Mouse (Mus musculus) hindlimb bud, embryonic 11.5 days (tissue): Measurements from ENCODE around the gene Trpv1.

Experiments used
- DNase-seq: peaks from one replicate; pipeline ENCODE4 v3.0.0-alpha.2; 2012; ENCODE audit warnings: low read depth, low spot score; ENCODE audit errors: extremely low spot score

The Trpv1 gene

GRCm38 (mm10) chr11:73232513-73232912 is 1.6 kb upstream of the Trpv1 start:
- DNase-seq = no peak

GRCm38 (mm10) chr11:73235990-73236701 is 2.1 kb downstream of the Trpv1 start:
- DNase-seq = no peak

GRCm38 (mm10) chr11:73236731-73237130 is 2.6 kb downstream of the Trpv1 start:
- no peak for DNase-seq

- DNase-seq = no peak
Measured at GRCm38 (mm10) chr11:73242199-73242598, 8.1 kb downstream of the Trpv1 start.

- DNase-seq = no peak
Measured at GRCm38 (mm10) chr11:73242777-73243176, 8.7 kb downstream of the Trpv1 start.

GRCm38 (mm10) chr11:73257362-73257945 is 23.4 kb downstream of the Trpv1 start:
- DNase-seq = no peak

- no peak for DNase-seq
Measured at GRCm38 (mm10) chr11:73258664-73259063, 24.6 kb downstream of the Trpv1 start.

GRCm38 (mm10) chr11:73260457-73260856 is 26.4 kb downstream of the Trpv1 start:
- DNase-seq = no peak

- DNase-seq = no peak
Measured at GRCm38 (mm10) chr11:73261385-73261784, 27.3 kb downstream of the Trpv1 start.

- DNase-seq = no peak
Measured at GRCm38 (mm10) chr11:73267267-73267666, 33.2 kb downstream of the Trpv1 start, which contains the start of gene Trpv3. Gene Trpv3, plus strand, starts transcription at chr11:73267388.

GRCm38 (mm10) chr11:73274821-73275220 is 40.7 kb downstream of the Trpv1 start:
- DNase-seq = no peak

GRCm38 (mm10) chr11:73280710-73281109 is 46.6 kb downstream of the Trpv1 start:
- DNase-seq = no peak

GRCm38 (mm10) chr11:73281528-73282027 is 47.5 kb downstream of the Trpv1 start:
- no peak for DNase-seq

GRCm38 (mm10) chr11:73283369-73283768 is 49.3 kb downstream of the Trpv1 start:
- no peak for DNase-seq

GRCm38 (mm10) chr11:73283926-73284325 is 49.8 kb downstream of the Trpv1 start:
- no peak for DNase-seq

GRCm38 (mm10) chr11:73284351-73284750 is 50.3 kb downstream of the Trpv1 start:
- no peak for DNase-seq

GRCm38 (mm10) chr11:73289621-73290020 is 55.5 kb downstream of the Trpv1 start:
- DNase-seq = no peak

GRCm38 (mm10) chr11:73303123-73303522 is 69.0 kb downstream of the Trpv1 start:
- DNase-seq = no peak
